Mouse (Mus musculus): ENCODE measurements around the gene Rccd1. TPM values are rescaled to one million over a fixed set of nuclear protein-coding genes. Genes with fewer than 3 reads are reported as not detected.
A peak's percentile ranks its signal among the peaks of the same experiment; 100 is the strongest.

The Rccd1 gene
- polyA plus RNA-seq, 1 experiment from 2014 or later = 3.2 TPM

- Histone ChIP-seq H3K27me3 (replicated peaks; ENCODE audit: control insufficient read depth, insufficient read depth, low read length) (no peaks in the 10 kb centered on the region), H3K9ac (ENCODE audit: low read depth, low read length) (peak overlapping the region; percentile 75), H3K4me3 (ENCODE audit: low read depth, low read length) (peak overlapping the region; percentile 74), H3K36me3 (ENCODE audit: control insufficient read depth, insufficient read depth) (peaks cover 14% of the 10 kb centered on the region; the same call in 1 of the 2 replicates), H3K4me2 (replicated peaks; ENCODE audit: low read depth) (peak overlapping the region; percentile 79), H3K27ac (ENCODE audit: low read depth, low read length) (peak overlapping the region; percentile 76), H3K4me1 (replicated peaks; ENCODE audit: control insufficient read depth, insufficient read depth, low read length) (peaks cover 6% of the 10 kb centered on the region; the same call in 1 of the 2 replicates), H3K9me3 (ENCODE audit: control insufficient read depth) (no peaks in the 10 kb centered on the region)
- WGBS = under 1% methylated on average over 30 of the region's 32 CpGs
- TF ChIP-seq CTCF (IDR thresholded peaks at IDR 0.05; ENCODE audit: low read depth) = no peak
- peak; percentile 49 for ATAC-seq
Observed at GRCm38 (mm10) chr7:80261372-80261990, 62.8 kb downstream of the Rccd1 start.

DNA sequence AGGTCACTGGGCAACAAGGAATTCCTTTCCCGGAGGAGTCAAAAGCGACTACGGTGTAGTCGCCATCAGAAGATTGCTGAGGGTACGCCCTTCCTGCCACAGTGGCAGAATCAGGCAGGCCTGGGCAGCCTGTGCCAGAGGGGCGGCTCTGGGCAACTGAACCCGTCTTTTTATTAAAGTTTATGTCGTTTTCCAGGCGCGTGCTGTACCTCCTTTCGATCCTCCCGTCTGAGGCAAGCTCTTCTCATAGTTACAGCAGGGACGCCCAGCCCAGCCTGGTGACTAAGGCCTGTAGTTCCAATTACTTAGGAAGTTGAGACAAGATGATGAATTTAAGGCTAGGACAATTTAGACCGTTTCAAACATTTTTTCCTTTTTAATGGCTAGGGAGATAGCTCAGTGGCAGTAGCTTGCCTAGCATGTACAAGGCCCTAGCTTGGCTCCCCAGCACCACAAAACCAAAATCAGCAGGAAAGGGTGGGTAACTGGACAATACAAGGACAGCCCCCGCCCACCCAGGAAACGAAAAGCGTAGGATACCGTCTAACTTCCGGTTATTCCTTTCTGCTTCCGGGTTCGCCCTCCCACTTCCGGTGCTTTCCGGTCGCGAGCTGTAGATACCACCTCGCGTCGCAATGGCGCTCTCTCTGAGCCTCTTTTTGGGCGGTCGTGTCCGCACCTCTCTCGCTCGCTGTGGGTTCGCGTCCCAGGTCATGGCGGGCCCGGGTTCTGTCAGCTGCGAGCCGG, 63.5 kb downstream of the Rccd1 start, which contains the start of gene Ngrn:
TSS of gene Ngrn (plus strand) at position 591 of the 747 bp plus-strand sequence.
- 24% methylated on average over 40 of the region's 40 CpGs for WGBS
- H3K27me3 ChIP-seq (replicated peaks; ENCODE audit: control insufficient read depth, insufficient read depth, low read length) = no peaks in the 10 kb centered on the region
- TF ChIP-seq CTCF (IDR thresholded peaks at IDR 0.05; ENCODE audit: low read depth) = peak; percentile 50

GRCm38 (mm10) chr7:80257706-80258105, 66.5 kb downstream of the Rccd1 start:
- WGBS = 65% methylated on average over 2 of the region's 2 CpGs
- no peaks in the 10 kb centered on the region for H3K9me3 ChIP-seq (ENCODE audit: control insufficient read depth)
- peaks cover 6% of the 10 kb centered on the region; the same call in 1 of the 2 replicates for H3K4me1 ChIP-seq (replicated peaks; ENCODE audit: control insufficient read depth, insufficient read depth, low read length)
- H3K4me2 ChIP-seq (replicated peaks; ENCODE audit: low read depth) = no peak overlapping the region
- no peak overlapping the region for H3K4me3 ChIP-seq (ENCODE audit: low read depth, low read length)
- no peaks in the 10 kb centered on the region for H3K36me3 ChIP-seq (ENCODE audit: control insufficient read depth, insufficient read depth)
- ATAC-seq = no peak
- H3K9ac ChIP-seq (ENCODE audit: low read depth, low read length) = no peak overlapping the region
- TF ChIP-seq CTCF (IDR thresholded peaks at IDR 0.05; ENCODE audit: low read depth) = no peak
- H3K27ac ChIP-seq (ENCODE audit: low read depth, low read length) = no peak overlapping the region
- H3K27me3 ChIP-seq (replicated peaks; ENCODE audit: control insufficient read depth, insufficient read depth, low read length) = no peaks in the 10 kb centered on the region

More for the DNA sequence above, 63.5 kb downstream of the Rccd1 start, which contains the start of gene Ngrn:
- Histone ChIP-seq H3K36me3 (ENCODE audit: control insufficient read depth, insufficient read depth) (peaks cover 11% of the 10 kb centered on the region; the same call in 1 of the 2 replicates), H3K4me1 (replicated peaks; ENCODE audit: control insufficient read depth, insufficient read depth, low read length) (peaks cover 6% of the 10 kb centered on the region; the same call in 1 of the 2 replicates), H3K9ac (ENCODE audit: low read depth, low read length) (peak within 1 kb of the TSS; percentile 75), H3K9me3 (ENCODE audit: control insufficient read depth) (no peaks in the 10 kb centered on the region), H3K4me2 (replicated peaks; ENCODE audit: low read depth) (peak within 1 kb of the TSS; percentile 79), H3K27ac (ENCODE audit: low read depth, low read length) (peak within 1 kb of the TSS; percentile 76), H3K4me3 (ENCODE audit: low read depth, low read length) (peak within 1 kb of the TSS; percentile 74)
- peak; percentile 81 for ATAC-seq

DNA sequence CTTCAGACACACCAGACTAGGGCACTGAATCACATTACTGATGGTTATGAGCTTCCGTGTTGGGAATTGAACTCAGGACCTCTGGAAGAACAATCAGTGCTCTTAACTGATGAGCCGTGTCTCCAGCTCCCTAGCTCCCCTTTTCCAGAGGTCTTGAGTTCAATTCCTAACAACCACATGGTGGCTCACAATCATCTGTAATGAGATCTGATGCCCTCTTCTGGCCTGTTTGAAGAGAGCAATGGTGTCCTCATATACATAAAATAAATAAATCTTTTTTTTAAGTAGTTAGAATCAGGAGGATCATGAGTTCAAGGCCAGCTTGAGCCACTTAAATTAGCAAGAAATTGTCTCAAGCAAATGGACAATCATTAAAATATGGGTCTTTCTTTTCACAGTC, 68.3 kb downstream of the Rccd1 start:
- Histone ChIP-seq H3K4me3 (ENCODE audit: low read depth, low read length) (no peak overlapping the region), H3K27ac (ENCODE audit: low read depth, low read length) (no peak overlapping the region), H3K27me3 (replicated peaks; ENCODE audit: control insufficient read depth, insufficient read depth, low read length) (no peaks in the 10 kb centered on the region), H3K4me1 (replicated peaks; ENCODE audit: control insufficient read depth, insufficient read depth, low read length) (no peaks in the 10 kb centered on the region; the same call in 1 of the 2 replicates), H3K36me3 (ENCODE audit: control insufficient read depth, insufficient read depth) (no peaks in the 10 kb centered on the region), H3K9ac (ENCODE audit: low read depth, low read length) (no peak overlapping the region), H3K4me2 (replicated peaks; ENCODE audit: low read depth) (no peak overlapping the region), H3K9me3 (ENCODE audit: control insufficient read depth) (no peaks in the 10 kb centered on the region)
- peak; percentile 50 for TF ChIP-seq CTCF (IDR thresholded peaks at IDR 0.05; ENCODE audit: low read depth)
- ATAC-seq = no peak
- WGBS = 79% methylated on average over 2 of the region's 2 CpGs

- Histone ChIP-seq H3K27ac (ENCODE audit: low read depth, low read length) (no peak overlapping the region), H3K4me2 (replicated peaks; ENCODE audit: low read depth) (no peak overlapping the region), H3K4me3 (ENCODE audit: low read depth, low read length) (no peak overlapping the region), H3K36me3 (ENCODE audit: control insufficient read depth, insufficient read depth) (no peaks in the 10 kb centered on the region), H3K27me3 (replicated peaks; ENCODE audit: control insufficient read depth, insufficient read depth, low read length) (no peaks in the 10 kb centered on the region), H3K9ac (ENCODE audit: low read depth, low read length) (no peak overlapping the region), H3K4me1 (replicated peaks; ENCODE audit: control insufficient read depth, insufficient read depth, low read length) (no peaks in the 10 kb centered on the region; the same call in 1 of the 2 replicates), H3K9me3 (ENCODE audit: control insufficient read depth) (no peaks in the 10 kb centered on the region)
- 67% methylated on average over 11 of the region's 11 CpGs for WGBS
- ATAC-seq = no peak
- TF ChIP-seq CTCF (IDR thresholded peaks at IDR 0.05; ENCODE audit: low read depth) = no peak
Observed at GRCm38 (mm10) chr7:80252886-80253285, 71.4 kb downstream of the Rccd1 start.

DNA sequence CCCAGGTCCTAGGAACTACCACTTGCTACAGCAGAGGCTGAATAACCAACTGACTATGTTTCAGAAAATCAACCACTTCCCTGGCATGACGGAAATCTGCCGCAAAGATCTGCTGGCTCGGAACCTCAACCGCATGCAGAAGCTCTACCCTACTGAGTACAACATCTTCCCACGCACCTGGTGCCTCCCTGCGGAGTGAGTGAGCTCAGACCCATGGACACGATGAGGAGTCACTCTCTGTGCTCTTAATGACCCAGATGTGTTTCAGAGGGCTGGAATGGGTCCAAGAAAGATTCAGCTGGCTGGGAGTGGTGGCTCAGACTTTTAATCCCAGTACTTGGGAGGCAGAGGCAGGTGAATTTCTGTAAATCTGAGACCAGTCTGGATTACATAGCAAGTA, 71.8 kb downstream of the Rccd1 start:
- 79% methylated on average over 7 of the region's 7 CpGs for WGBS

More for the DNA sequence above, 71.8 kb downstream of the Rccd1 start:
- Histone ChIP-seq H3K36me3 (ENCODE audit: control insufficient read depth, insufficient read depth) (no peaks in the 10 kb centered on the region), H3K27ac (ENCODE audit: low read depth, low read length) (no peak overlapping the region), H3K27me3 (replicated peaks; ENCODE audit: control insufficient read depth, insufficient read depth, low read length) (no peaks in the 10 kb centered on the region), H3K4me1 (replicated peaks; ENCODE audit: control insufficient read depth, insufficient read depth, low read length) (no peaks in the 10 kb centered on the region; the same call in 1 of the 2 replicates), H3K4me2 (replicated peaks; ENCODE audit: low read depth) (no peak overlapping the region), H3K4me3 (ENCODE audit: low read depth, low read length) (no peak overlapping the region), H3K9me3 (ENCODE audit: control insufficient read depth) (no peaks in the 10 kb centered on the region), H3K9ac (ENCODE audit: low read depth, low read length) (no peak overlapping the region)
- no peak for TF ChIP-seq CTCF (IDR thresholded peaks at IDR 0.05; ENCODE audit: low read depth)
- ATAC-seq = no peak

Measured in intestine, postnatal 0 days (tissue).